Mouse (Mus musculus) liver, postnatal 0 days (tissue): ENCODE data around the gene Catsper4.

ENCODE experiments used
- CTCF ChIP-seq: sonication (generic); IDR thresholded peaks from 2 replicates; pipeline ENCODE4 v1.5.1; 2016; ENCODE audit warnings: antibody characterized with exemption, low read depth
- EP300 ChIP-seq: IDR thresholded peaks from 2 replicates; pipeline ENCODE4 v1.6.1; 2016; ENCODE audit warnings: antibody characterized with exemption, low read depth, mild to moderate bottlenecking

DNA sequence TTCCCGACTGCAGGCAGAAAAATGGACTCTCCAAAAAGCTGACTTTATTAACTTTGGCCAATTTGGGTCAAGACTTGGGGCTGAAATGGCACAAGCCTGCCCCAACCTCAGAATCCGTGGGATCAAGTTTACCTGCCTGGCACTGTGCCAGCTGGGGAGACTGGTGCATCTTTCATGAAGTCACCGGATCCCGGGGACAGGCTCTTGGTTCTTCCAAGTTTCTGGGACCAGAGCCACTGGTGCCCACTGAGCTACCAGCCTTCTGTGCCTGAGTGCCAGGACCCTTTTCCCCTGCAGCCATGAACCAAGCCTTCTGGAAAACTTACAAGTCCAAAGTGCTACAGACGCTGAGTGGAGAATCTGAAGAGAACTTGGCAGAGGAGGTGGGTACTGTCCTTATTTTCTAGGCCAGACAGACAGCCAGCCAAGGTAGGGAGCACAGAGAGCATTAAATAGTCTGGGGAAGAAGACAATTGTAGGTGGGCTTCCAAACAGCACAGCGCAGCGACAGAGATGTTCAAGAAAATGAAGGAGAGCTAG lies 19.6 kb upstream of the Catsper4 start, which contains the start of gene Gm30191:
- no peak for TF ChIP-seq CTCF
- TF ChIP-seq EP300, result no peak
